Mouse (Mus musculus): Measurements from ENCODE around the gene Mtfr2. TPM values are rescaled to one million over a fixed set of nuclear protein-coding genes. Genes with fewer than 3 reads are reported as not detected.
A peak's percentile ranks its signal among the peaks of the same experiment; 100 is the strongest.

Gene Mtfr2
- total RNA-seq, 2 experiments from 2014 or later: 0.38 to 0.40 TPM

GRCm38 (mm10) chr10:20326226-20326625 lies 21.3 kb upstream of the Mtfr2 start:
- no peak overlapping the region for H3K4me3 ChIP-seq
- intact Hi-C loops (cut with DNase I): no loop called here
- DNase-seq (ENCODE audit: extremely low spot score in 1 of 2, low spot score in 2 of 2): no peak
- H3K27ac ChIP-seq: no peak overlapping the region
- TF ChIP-seq CTCF (IDR thresholded peaks at IDR 0.05): no peak

GRCm38 (mm10) chr10:20331262-20331661 lies 16.3 kb upstream of the Mtfr2 start:
- Histone ChIP-seq H3K4me3 (no peak overlapping the region), H3K27ac (no peak overlapping the region)
- DNase-seq (ENCODE audit: extremely low spot score in 1 of 2, low spot score in 2 of 2): no peak
- TF ChIP-seq CTCF (IDR thresholded peaks at IDR 0.05): no peak
- intact Hi-C loops (cut with DNase I): no loop called here

GRCm38 (mm10) chr10:20337872-20338271 lies 9.7 kb upstream of the Mtfr2 start:
- intact Hi-C loops (cut with DNase I): no loop called here
- H3K4me3 ChIP-seq: no peak overlapping the region
- TF ChIP-seq CTCF (IDR thresholded peaks at IDR 0.05): no peak
- no peak for DNase-seq (ENCODE audit: extremely low spot score in 1 of 2, low spot score in 2 of 2)
- no peak overlapping the region for H3K27ac ChIP-seq

GRCm38 (mm10) chr10:20345736-20346135 lies 1.8 kb upstream of the Mtfr2 start:
- DNase-seq (ENCODE audit: extremely low spot score in 1 of 2, low spot score in 2 of 2): no peak
- Histone ChIP-seq H3K4me3 (no peak overlapping the region), H3K27ac (no peak overlapping the region)
- no peak for TF ChIP-seq CTCF (IDR thresholded peaks at IDR 0.05)
- intact Hi-C loops (cut with DNase I): no loop called here

GRCm38 (mm10) chr10:20348894-20349293 lies 1.3 kb downstream of the Mtfr2 start:
- TF ChIP-seq CTCF (IDR thresholded peaks at IDR 0.05): no peak
- H3K27ac ChIP-seq: no peak overlapping the region
- intact Hi-C loops (cut with DNase I): no loop called here

GRCm38 (mm10) chr10:20361542-20362449 lies 14.2 kb downstream of the Mtfr2 start:
- no peak overlapping the region for H3K27ac ChIP-seq
- no peak for DNase-seq (ENCODE audit: extremely low spot score in 1 of 2, low spot score in 2 of 2)
- intact Hi-C loops (cut with DNase I): loop anchor here (2.0 kb wide), 2 partner anchors 567 to 587 kb away; no protein-coding TSS in a partner anchor
- no peak overlapping the region for H3K4me3 ChIP-seq
- TF ChIP-seq CTCF (IDR thresholded peaks at IDR 0.05): peak; percentile 93

More at GRCm38 (mm10) chr10:20348894-20349293, 1.3 kb downstream of the Mtfr2 start:
- no peak for DNase-seq (ENCODE audit: extremely low spot score in 1 of 2, low spot score in 2 of 2)
- H3K4me3 ChIP-seq: no peak overlapping the region

- H3K4me3 ChIP-seq: no peak overlapping the region
- TF ChIP-seq CTCF (IDR thresholded peaks at IDR 0.05): no peak
- DNase-seq (ENCODE audit: extremely low spot score in 1 of 2, low spot score in 2 of 2): no peak
- no peak overlapping the region for H3K27ac ChIP-seq
- intact Hi-C loops (cut with DNase I): loop anchor here (2.0 kb wide), 2 partner anchors 566 to 586 kb away; no protein-coding TSS in a partner anchor
Observed at GRCm38 (mm10) chr10:20362450-20363118, 15.0 kb downstream of the Mtfr2 start.

GRCm38 (mm10) chr10:20372046-20372445 lies 24.5 kb downstream of the Mtfr2 start:
- intact Hi-C loops (cut with DNase I): no loop called here

GRCm38 (mm10) chr10:20377621-20378020 lies 30.1 kb downstream of the Mtfr2 start:
- Histone ChIP-seq H3K4me3 (no peak overlapping the region), H3K27ac (no peak overlapping the region)
- intact Hi-C loops (cut with DNase I): no loop called here
- DNase-seq (ENCODE audit: extremely low spot score in 1 of 2, low spot score in 2 of 2): no peak
- no peak for TF ChIP-seq CTCF (IDR thresholded peaks at IDR 0.05)

More at GRCm38 (mm10) chr10:20372046-20372445, 24.5 kb downstream of the Mtfr2 start:
- no peak overlapping the region for H3K27ac ChIP-seq
- no peak overlapping the region for H3K4me3 ChIP-seq
- TF ChIP-seq CTCF (IDR thresholded peaks at IDR 0.05): peak; percentile 44
- DNase-seq (ENCODE audit: extremely low spot score in 1 of 2, low spot score in 2 of 2): no peak

- Histone ChIP-seq H3K4me3 (no peak overlapping the region), H3K27ac (no peak overlapping the region)
- intact Hi-C loops (cut with DNase I): no loop called here
- DNase-seq (ENCODE audit: extremely low spot score in 1 of 2, low spot score in 2 of 2): no peak
- no peak for TF ChIP-seq CTCF (IDR thresholded peaks at IDR 0.05)
Observed at GRCm38 (mm10) chr10:20379071-20379735, 31.6 kb downstream of the Mtfr2 start.

- no peak for TF ChIP-seq CTCF (IDR thresholded peaks at IDR 0.05)
- H3K27ac ChIP-seq: no peak overlapping the region
- DNase-seq (ENCODE audit: extremely low spot score in 1 of 2, low spot score in 2 of 2): no peak
- no peak overlapping the region for H3K4me3 ChIP-seq
- intact Hi-C loops (cut with DNase I): no loop called here
Observed at GRCm38 (mm10) chr10:20380798-20381197, 33.2 kb downstream of the Mtfr2 start.

GRCm38 (mm10) chr10:20381352-20381751 lies 33.8 kb downstream of the Mtfr2 start:
- no peak for DNase-seq (ENCODE audit: extremely low spot score in 1 of 2, low spot score in 2 of 2)
- Histone ChIP-seq H3K4me3 (no peak overlapping the region), H3K27ac (no peak overlapping the region)
- intact Hi-C loops (cut with DNase I): no loop called here
- no peak for TF ChIP-seq CTCF (IDR thresholded peaks at IDR 0.05)

All from left cerebral cortex, adult 2 months (tissue).